Mouse (Mus musculus): ENCODE results near the gene Ccdc162. TPM values are rescaled to one million over a fixed set of nuclear protein-coding genes. Genes with fewer than 3 reads are reported as not detected.
A peak's percentile ranks its signal among the peaks of the same experiment; 100 is the strongest.

The Ccdc162 gene
- polyA plus RNA-seq, 1 experiment from 2014 or later, result 0.42 TPM

DNA sequence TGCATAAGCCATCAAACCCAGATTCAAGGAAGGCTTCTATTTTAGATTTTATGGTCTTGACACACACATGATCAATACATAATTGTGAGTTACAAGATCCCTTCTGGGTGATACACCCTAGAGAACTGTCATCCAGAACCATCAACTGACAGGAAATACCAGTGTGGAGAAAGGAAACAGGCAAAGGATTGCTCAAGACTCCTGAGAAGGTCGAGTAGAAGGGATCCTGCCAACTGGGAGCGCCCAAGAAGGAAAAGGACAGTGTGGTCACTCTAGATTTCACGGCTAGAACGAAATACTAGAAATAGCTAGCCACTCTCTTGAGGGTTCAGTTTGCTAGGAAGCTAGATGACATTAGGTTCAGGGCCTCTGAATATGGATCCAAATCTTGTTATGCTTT is 173.0 kb downstream of the Ccdc162 start:
- no peak overlapping the region for H3K4me3 ChIP-seq
- H3K27me3 ChIP-seq (replicated peaks; ENCODE audit: low read depth, poor library complexity, severe bottlenecking), result no peaks in the 10 kb centered on the region
- H3K9me3 ChIP-seq, result no peaks in the 10 kb centered on the region
- 83% methylated on average over 4 of the region's 4 CpGs for WGBS
- H3K27ac ChIP-seq (replicated peaks), result no peak overlapping the region
- H3K4me1 ChIP-seq, result peaks cover 18% of the 10 kb centered on the region
- no peak for DNase-seq (ENCODE audit: low spot score)
- H3K36me3 ChIP-seq (replicated peaks), result peaks cover 8% of the 10 kb centered on the region

- 94% methylated on average over 6 of the region's 6 CpGs for WGBS
- Histone ChIP-seq H3K4me1 (peaks cover 18% of the 10 kb centered on the region), H3K27me3 (replicated peaks; ENCODE audit: low read depth, poor library complexity, severe bottlenecking) (no peaks in the 10 kb centered on the region), H3K4me3 (no peak overlapping the region), H3K27ac (replicated peaks) (no peak overlapping the region), H3K9me3 (no peaks in the 10 kb centered on the region), H3K36me3 (replicated peaks) (peaks cover 21% of the 10 kb centered on the region)
- DNase-seq (ENCODE audit: low spot score), result no peak
Observed at GRCm38 (mm10) chr10:41542057-41542456, 174.4 kb downstream of the Ccdc162 start.

- Histone ChIP-seq H3K27ac (replicated peaks) (no peak overlapping the region), H3K36me3 (replicated peaks) (peaks cover 51% of the 10 kb centered on the region), H3K27me3 (replicated peaks; ENCODE audit: low read depth, poor library complexity, severe bottlenecking) (no peaks in the 10 kb centered on the region), H3K4me1 (peaks cover under 1% of the 10 kb centered on the region; the same call in 1 of the 2 replicates), H3K4me3 (no peak overlapping the region), H3K9me3 (no peaks in the 10 kb centered on the region)
- no peak for DNase-seq (ENCODE audit: low spot score)
- 93% methylated on average over 4 of the region's 4 CpGs for WGBS
Observed at GRCm38 (mm10) chr10:41538986-41539385, 177.4 kb downstream of the Ccdc162 start.

DNA sequence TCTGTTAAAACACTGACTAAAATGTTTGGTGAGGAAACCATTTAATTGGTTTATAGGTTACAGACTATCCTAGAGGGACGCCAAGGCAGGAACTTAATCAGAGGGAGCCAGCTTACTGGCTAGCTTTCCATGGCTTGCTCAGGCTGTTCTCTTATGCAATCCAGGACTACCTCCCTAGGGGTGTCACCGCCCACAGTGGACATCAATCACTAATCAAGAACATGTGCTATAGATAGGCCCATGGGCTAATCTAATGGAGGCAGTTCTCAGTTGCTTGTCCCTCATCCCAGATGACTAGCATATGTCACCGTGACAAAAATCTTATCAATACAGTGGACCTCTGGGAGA is 178.5 kb downstream of the Ccdc162 start:
- Histone ChIP-seq H3K36me3 (replicated peaks) (peaks cover 62% of the 10 kb centered on the region), H3K27me3 (replicated peaks; ENCODE audit: low read depth, poor library complexity, severe bottlenecking) (no peaks in the 10 kb centered on the region), H3K4me3 (no peak overlapping the region), H3K4me1 (no peaks in the 10 kb centered on the region), H3K9me3 (no peaks in the 10 kb centered on the region), H3K27ac (replicated peaks) (no peak overlapping the region)
- DNase-seq (ENCODE audit: low spot score), result no peak
- 87% methylated on average over 3 of the region's 3 CpGs for WGBS

GRCm38 (mm10) chr10:41537226-41537982 is 179.0 kb downstream of the Ccdc162 start:
- WGBS, result 87% methylated on average over 4 of the region's 4 CpGs
- Histone ChIP-seq H3K4me1 (no peaks in the 10 kb centered on the region), H3K27ac (replicated peaks) (no peak overlapping the region), H3K4me3 (no peak overlapping the region), H3K9me3 (no peaks in the 10 kb centered on the region), H3K27me3 (replicated peaks; ENCODE audit: low read depth, poor library complexity, severe bottlenecking) (no peaks in the 10 kb centered on the region), H3K36me3 (replicated peaks) (peaks cover 67% of the 10 kb centered on the region)
- DNase-seq (ENCODE audit: low spot score), result no peak

DNA sequence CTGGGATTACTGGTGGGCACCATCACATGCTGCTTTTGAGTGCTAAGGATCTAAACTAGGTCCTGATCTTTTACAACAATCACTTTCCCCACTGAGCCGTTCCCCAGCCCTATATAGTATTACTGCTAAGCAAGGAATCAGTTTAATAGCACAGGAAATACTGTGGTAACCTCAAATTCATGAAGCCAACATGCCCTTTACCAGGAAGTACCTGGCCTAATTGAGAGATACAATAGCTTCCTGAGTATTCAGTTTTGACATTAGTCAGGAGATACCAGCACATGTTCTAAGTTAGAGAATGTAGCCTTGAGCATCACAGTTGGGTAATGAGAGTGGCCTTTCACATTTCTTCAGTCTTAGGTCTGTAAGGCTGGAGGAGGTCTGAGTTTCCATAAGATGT is 179.7 kb downstream of the Ccdc162 start:
- Histone ChIP-seq H3K4me1 (no peaks in the 10 kb centered on the region), H3K4me3 (no peak overlapping the region), H3K9me3 (no peaks in the 10 kb centered on the region), H3K27ac (replicated peaks) (no peak overlapping the region), H3K36me3 (replicated peaks) (peaks cover 74% of the 10 kb centered on the region), H3K27me3 (replicated peaks; ENCODE audit: low read depth, poor library complexity, severe bottlenecking) (no peaks in the 10 kb centered on the region)
- DNase-seq (ENCODE audit: low spot score), result no peak
- WGBS, result 86% methylated on average over 1 of the region's 1 CpGs

GRCm38 (mm10) chr10:41535991-41536390 is 180.4 kb downstream of the Ccdc162 start:
- no peaks in the 10 kb centered on the region for H3K27me3 ChIP-seq (replicated peaks; ENCODE audit: low read depth, poor library complexity, severe bottlenecking)
- H3K36me3 ChIP-seq (replicated peaks), result peaks cover 81% of the 10 kb centered on the region
- H3K9me3 ChIP-seq, result no peaks in the 10 kb centered on the region
- no peak overlapping the region for H3K27ac ChIP-seq (replicated peaks)
- H3K4me3 ChIP-seq, result no peak overlapping the region
- no peaks in the 10 kb centered on the region for H3K4me1 ChIP-seq
- no peak for DNase-seq (ENCODE audit: low spot score)
- 95% methylated on average over 2 of the region's 2 CpGs for WGBS

GRCm38 (mm10) chr10:41529972-41530371 is 186.5 kb downstream of the Ccdc162 start:
- 92% methylated on average over 5 of the region's 5 CpGs for WGBS
- H3K27ac ChIP-seq (replicated peaks), result no peak overlapping the region
- H3K9me3 ChIP-seq, result no peaks in the 10 kb centered on the region

GRCm38 (mm10) chr10:41525696-41526095 is 190.7 kb downstream of the Ccdc162 start:
- no peak for DNase-seq (ENCODE audit: low spot score)
- Histone ChIP-seq H3K36me3 (replicated peaks) (peaks cover 84% of the 10 kb centered on the region), H3K4me1 (peaks cover 25% of the 10 kb centered on the region), H3K4me3 (no peak overlapping the region), H3K9me3 (no peaks in the 10 kb centered on the region), H3K27me3 (replicated peaks; ENCODE audit: low read depth, poor library complexity, severe bottlenecking) (no peaks in the 10 kb centered on the region), H3K27ac (replicated peaks) (no peak overlapping the region)
- WGBS, result 88% methylated on average over 1 of the region's 1 CpGs

More at GRCm38 (mm10) chr10:41529972-41530371, 186.5 kb downstream of the Ccdc162 start:
- Histone ChIP-seq H3K4me1 (no peaks in the 10 kb centered on the region), H3K4me3 (no peak overlapping the region), H3K36me3 (replicated peaks) (peaks cover 98% of the 10 kb centered on the region), H3K27me3 (replicated peaks; ENCODE audit: low read depth, poor library complexity, severe bottlenecking) (no peaks in the 10 kb centered on the region)
- DNase-seq (ENCODE audit: low spot score), result no peak

GRCm38 (mm10) chr10:41523386-41523785 is 193.0 kb downstream of the Ccdc162 start:
- no peaks in the 10 kb centered on the region for H3K27me3 ChIP-seq (replicated peaks; ENCODE audit: low read depth, poor library complexity, severe bottlenecking)
- peaks cover 27% of the 10 kb centered on the region for H3K4me1 ChIP-seq
- no peak overlapping the region for H3K4me3 ChIP-seq
- no peak overlapping the region for H3K27ac ChIP-seq (replicated peaks)
- DNase-seq (ENCODE audit: low spot score), result no peak
- 88% methylated on average over 3 of the region's 3 CpGs for WGBS
- peaks cover 61% of the 10 kb centered on the region for H3K36me3 ChIP-seq (replicated peaks)
- no peaks in the 10 kb centered on the region for H3K9me3 ChIP-seq

GRCm38 (mm10) chr10:41520410-41520673 is 196.1 kb downstream of the Ccdc162 start:
- Histone ChIP-seq H3K27ac (replicated peaks) (peak overlapping the region; percentile 100), H3K4me1 (peaks cover 31% of the 10 kb centered on the region), H3K27me3 (replicated peaks; ENCODE audit: low read depth, poor library complexity, severe bottlenecking) (no peaks in the 10 kb centered on the region), H3K36me3 (replicated peaks) (peaks cover 32% of the 10 kb centered on the region), H3K4me3 (peak overlapping the region; percentile 89), H3K9me3 (no peaks in the 10 kb centered on the region)
- 8% methylated on average over 5 of the region's 5 CpGs for WGBS
- no peak for DNase-seq (ENCODE audit: low spot score)

- Histone ChIP-seq H3K4me1 (peaks cover 31% of the 10 kb centered on the region), H3K4me3 (peak overlapping the region; percentile 89), H3K36me3 (replicated peaks) (peaks cover 27% of the 10 kb centered on the region), H3K27me3 (replicated peaks; ENCODE audit: low read depth, poor library complexity, severe bottlenecking) (no peaks in the 10 kb centered on the region), H3K9me3 (no peaks in the 10 kb centered on the region), H3K27ac (replicated peaks) (peak overlapping the region; percentile 100)
- DNase-seq (ENCODE audit: low spot score), result no peak
- under 1% methylated on average over 65 of the region's 65 CpGs for WGBS
Observed at GRCm38 (mm10) chr10:41519640-41520409, 196.6 kb downstream of the Ccdc162 start.

- under 1% methylated on average over 69 of the region's 69 CpGs for WGBS
- peaks cover 20% of the 10 kb centered on the region for H3K36me3 ChIP-seq (replicated peaks)
- peak within 1 kb of the TSS; percentile 89 for H3K4me3 ChIP-seq
- H3K27me3 ChIP-seq (replicated peaks; ENCODE audit: low read depth, poor library complexity, severe bottlenecking), result no peaks in the 10 kb centered on the region
- DNase-seq (ENCODE audit: low spot score), result peak; percentile 95
- H3K4me1 ChIP-seq, result peaks cover 31% of the 10 kb centered on the region
- no peaks in the 10 kb centered on the region for H3K9me3 ChIP-seq
- peak within 1 kb of the TSS; percentile 100 for H3K27ac ChIP-seq (replicated peaks)
Observed at GRCm38 (mm10) chr10:41518981-41519618, 197.3 kb downstream of the Ccdc162 start, which contains the start of gene Cd164. Cd164 (plus strand) TSS chr10:41519414.

Data from embryonic facial prominence, embryonic 10.5 days (tissue).